Mouse (Mus musculus): Measurements from ENCODE around the gene Olfr1357.
"Not testable (repeated sequence)": the region's sequence is repeated elsewhere in the genome, so short reads cannot be mapped to it uniquely, and the experiment has no call there.

- not testable (repeated sequence) for TF ChIP-seq POLR2A (IDR thresholded peaks at IDR 0.05; ENCODE audit: extremely low read depth, insufficient read depth, low read length); CTCF (IDR thresholded peaks at IDR 0.05; ENCODE audit: low read depth, low read length)
These were observed 5.3 kb upstream of the Olfr1357 start for GRCm38 (mm10) chr10:78623143-78623542.
